Mouse (Mus musculus) lung, postnatal 14 days (tissue): ENCODE results near the gene Bcl6b.

Experiments
- DNase-seq: peaks from one replicate; pipeline ENCODE4 v3.0.0; 2021

Gene Bcl6b

GRCm38 (mm10) chr11:70229260-70230010, at the start of gene Bcl6b:
TSS of gene Bcl6b (minus strand) at chr11:70229798.
- DNase-seq, result no peak

- DNase-seq, result no peak
Observed at GRCm38 (mm10) chr11:70278961-70279360, 49.4 kb upstream of the Bcl6b start.

- no peak for DNase-seq
Observed at GRCm38 (mm10) chr11:70271641-70272040, 42.0 kb upstream of the Bcl6b start.

GRCm38 (mm10) chr11:70266405-70266804, 36.8 kb upstream of the Bcl6b start:
- DNase-seq, result peak; percentile 41

GRCm38 (mm10) chr11:70265819-70266218, 36.2 kb upstream of the Bcl6b start:
- no peak for DNase-seq

- DNase-seq, result no peak
Observed at GRCm38 (mm10) chr11:70265252-70265651, 35.7 kb upstream of the Bcl6b start.

GRCm38 (mm10) chr11:70259035-70259434, 29.4 kb upstream of the Bcl6b start:
- no peak for DNase-seq

GRCm38 (mm10) chr11:70254931-70255531, 25.4 kb upstream of the Bcl6b start, which contains the start of gene Alox12:
TSS of gene Alox12 (minus strand) at chr11:70255353.
- peak; percentile 66 for DNase-seq

GRCm38 (mm10) chr11:70254337-70254736, 24.7 kb upstream of the Bcl6b start:
- no peak for DNase-seq

GRCm38 (mm10) chr11:70251853-70252252, 22.3 kb upstream of the Bcl6b start:
- DNase-seq, result no peak

- no peak for DNase-seq
Observed at GRCm38 (mm10) chr11:70250150-70250549, 20.6 kb upstream of the Bcl6b start.

GRCm38 (mm10) chr11:70247136-70247845, 17.7 kb upstream of the Bcl6b start:
- DNase-seq, result peak; percentile 84

GRCm38 (mm10) chr11:70242591-70242990, 13.0 kb upstream of the Bcl6b start:
- no peak for DNase-seq

GRCm38 (mm10) chr11:70239541-70240279, 10.1 kb upstream of the Bcl6b start, which contains the start of the genes Gm21988 and Rnasek:
TSS of gene Gm21988 (minus strand) at chr11:70239830.
TSS of gene Rnasek (minus strand) at chr11:70239842.
- peak; percentile 80 for DNase-seq

GRCm38 (mm10) chr11:70238591-70239440, 9.2 kb upstream of the Bcl6b start:
- DNase-seq, result no peak

- peak; percentile 98 for DNase-seq
Observed at GRCm38 (mm10) chr11:70237457-70238167, 8.0 kb upstream of the Bcl6b start, which contains the start of gene 0610010K14Rik. TSS of gene 0610010K14Rik (minus strand) at chr11:70237914.

GRCm38 (mm10) chr11:70236717-70237116, 7.1 kb upstream of the Bcl6b start:
- no peak for DNase-seq

- no peak for DNase-seq
Observed at GRCm38 (mm10) chr11:70235254-70235900, 5.8 kb upstream of the Bcl6b start.

- DNase-seq, result no peak
Observed at GRCm38 (mm10) chr11:70234497-70234896, 4.9 kb upstream of the Bcl6b start.

- no peak for DNase-seq
Observed at GRCm38 (mm10) chr11:70234037-70234436, 4.4 kb upstream of the Bcl6b start.

GRCm38 (mm10) chr11:70233016-70233415, 3.4 kb upstream of the Bcl6b start:
- no peak for DNase-seq
